Mouse (Mus musculus): ENCODE results near the gene Tnfsf18.

- TF ChIP-seq USF1 (IDR thresholded peaks at IDR 0.05; ENCODE audit: low read depth, low read length) (no peak), KAT2A (conservative IDR thresholded peaks at IDR 0.05; ENCODE audit: low read depth, low read length) (no peak), ZC3H11A (IDR thresholded peaks at IDR 0.05; ENCODE audit: low read depth, low read length) (no peak), NELFE (IDR thresholded peaks at IDR 0.05; ENCODE audit: low read depth, low read length) (no peak), CTCF (IDR thresholded peaks at IDR 0.05 in 2 of 3, conservative IDR thresholded peaks at IDR 0.05 in 1 of 3; ENCODE audit: control insufficient read depth in 1 of 3, insufficient read depth in 1 of 3, low read depth in 2 of 3, low read length in 3 of 3, poor library complexity in 1 of 3, severe bottlenecking in 1 of 3) (no peak), ETS1 (IDR thresholded peaks at IDR 0.05; ENCODE audit: low read depth, low read length) (no peak)
These were observed 6.3 kb downstream of the Tnfsf18 start for GRCm38 (mm10) chr1:161500811-161501146.

Data from MEL (cell line).